Mouse (Mus musculus) testis, adult 2 months (tissue): ENCODE data around the gene Gm9844. TPM values are rescaled to one million over a fixed set of nuclear protein-coding genes. Genes with fewer than 3 reads are reported as not detected.

Experiments used
- H3K27ac ChIP-seq: fragments of 200-500 bp; 2 replicates; pipeline ENCODE4 v1.5.1; 2012; ENCODE audit warnings: low read depth, low read length; ENCODE audit not compliant: control insufficient read depth, insufficient read depth
- H3K27me3 ChIP-seq: fragments of 200-500 bp; 2 replicates; pipeline ENCODE4 v1.6.1; 2012; ENCODE audit warnings: mild to moderate bottlenecking, low read length, moderate library complexity; ENCODE audit not compliant: control insufficient read depth, insufficient read depth
- H3K36me3 ChIP-seq: fragments of 200-500 bp; 2 replicates; pipeline ENCODE4 v1.6.1; 2012; ENCODE audit warnings: mild to moderate bottlenecking, low read length; ENCODE audit not compliant: control insufficient read depth, insufficient read depth
- H3K4me1 ChIP-seq: fragments of 200-500 bp; 2 replicates; pipeline ENCODE4 v1.6.1; 2012; ENCODE audit warnings: low read length; ENCODE audit not compliant: control insufficient read depth, insufficient read depth
- H3K4me3 ChIP-seq: fragments of 200-500 bp; 2 replicates; pipeline ENCODE4 v1.5.1; 2012; ENCODE audit warnings: low read depth, mild to moderate bottlenecking, low read length, moderate library complexity, mixed read lengths; ENCODE audit not compliant: control insufficient read depth
- CTCF ChIP-seq: fragments of 200-500 bp; IDR thresholded peaks from 2 replicates; pipeline ENCODE4 v1.5.1; 2012; ENCODE audit warnings: low read depth, mild to moderate bottlenecking, inconsistent platforms, low read length, moderate library complexity; ENCODE audit not compliant: control insufficient read depth, insufficient read depth, insufficient replicate concordance
- POLR2A ChIP-seq: fragments of 200-500 bp; IDR thresholded peaks from 2 replicates; pipeline ENCODE4 v1.6.1; 2012; ENCODE audit warnings: low read depth, mild to moderate bottlenecking, inconsistent platforms, low read length, moderate library complexity; ENCODE audit not compliant: control insufficient read depth
- polyA plus RNA-seq: library from polyadenylated mRNA; depleted of rRNA; stranded (reverse); fragments of >200 nt; gene quantifications from 2 replicates; pipeline ENCODE4 v1.2.3, GENCODE M21; 2012

Gm9844 gene
- polyA plus RNA-seq, 1 experiment, result 13.8 TPM

DNA sequence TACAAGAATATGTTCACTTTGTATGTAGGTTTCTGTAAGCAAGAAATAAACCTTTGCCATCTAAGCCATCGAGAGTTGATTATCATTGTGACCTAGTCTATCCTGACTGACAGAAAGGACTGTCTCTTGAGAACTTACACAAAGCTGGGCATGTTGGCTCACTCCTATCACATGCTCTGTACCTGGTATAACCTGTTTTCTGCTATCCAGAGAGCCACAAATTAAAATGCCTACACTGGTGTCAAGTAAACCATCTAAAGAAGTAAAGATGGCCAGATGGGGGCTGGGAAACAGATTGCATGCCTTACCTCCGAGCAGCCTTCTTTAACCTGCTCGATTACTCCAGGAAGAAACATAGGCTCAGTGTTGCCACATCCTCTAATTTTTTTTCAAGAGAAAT, 15.6 kb downstream of the Gm9844 start:
- TF ChIP-seq POLR2A (no peak), CTCF (no peak)
- no peaks in the 10 kb centered on the region; the same call in 1 of the 2 replicates for H3K4me1 ChIP-seq
- H3K27ac ChIP-seq, result no peak overlapping the region
- H3K4me3 ChIP-seq, result no peak overlapping the region
- no peaks in the 10 kb centered on the region for H3K27me3 ChIP-seq
- no peaks in the 10 kb centered on the region for H3K36me3 ChIP-seq

DNA sequence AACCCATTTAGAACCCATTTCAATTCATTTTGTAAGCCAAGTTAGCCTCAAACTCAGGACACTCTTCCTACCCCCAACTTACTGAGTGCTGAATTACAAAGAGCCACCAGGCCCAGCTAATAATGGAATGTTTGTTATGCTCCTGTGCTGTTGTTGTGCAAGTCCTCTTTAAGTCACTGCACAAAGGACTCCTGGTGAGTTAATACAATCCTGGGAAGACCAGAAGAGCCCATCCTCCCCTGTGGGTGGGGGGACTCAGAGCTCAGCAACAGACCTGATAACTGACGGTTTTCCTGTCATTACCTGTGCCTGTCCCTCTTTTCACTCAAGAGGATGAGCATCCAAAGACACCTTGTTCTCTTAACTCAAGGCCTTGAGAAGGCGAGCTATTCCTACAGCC, 17.6 kb downstream of the Gm9844 start:
- Histone ChIP-seq H3K27me3 (no peaks in the 10 kb centered on the region), H3K4me3 (no peak overlapping the region), H3K4me1 (no peaks in the 10 kb centered on the region; the same call in 1 of the 2 replicates), H3K36me3 (no peaks in the 10 kb centered on the region), H3K27ac (no peak overlapping the region)
- TF ChIP-seq CTCF (no peak), POLR2A (no peak)

DNA sequence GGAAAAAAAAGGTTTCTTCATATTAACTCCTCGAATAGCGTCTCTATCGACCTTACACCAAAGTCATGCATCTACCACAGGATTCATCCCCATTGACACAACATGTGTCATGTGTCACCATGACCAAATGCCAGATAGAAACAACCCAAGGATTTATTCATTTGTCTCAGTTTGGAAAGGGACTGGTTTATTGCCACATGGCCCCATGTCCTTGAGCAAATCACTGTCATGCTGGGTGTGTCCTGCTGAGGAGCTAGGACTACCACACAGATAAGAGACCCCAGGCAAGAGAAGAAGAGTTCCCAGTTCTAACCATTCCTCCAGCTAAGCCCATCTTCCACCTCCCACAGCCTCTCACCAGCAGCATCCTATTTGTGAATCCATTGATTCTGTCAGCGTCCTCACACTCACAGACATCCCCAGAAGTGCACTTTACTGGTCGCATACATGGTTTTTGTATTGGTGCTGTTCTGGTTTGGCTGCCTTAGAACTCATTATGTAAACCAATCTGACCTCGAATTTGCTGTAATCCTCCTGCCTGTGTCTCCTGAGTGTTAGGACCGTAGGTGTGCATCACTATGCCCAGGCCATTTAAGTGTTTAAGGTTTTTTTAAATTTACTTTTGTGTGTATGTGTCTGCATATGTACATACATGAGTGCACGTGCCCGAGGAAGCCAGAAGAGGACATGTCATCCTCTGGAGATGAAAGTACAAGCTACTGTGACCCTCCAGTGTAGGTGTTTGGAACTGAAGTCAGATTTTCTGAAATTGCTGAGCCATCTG, 20.6 kb downstream of the Gm9844 start:
- Histone ChIP-seq H3K4me1 (peaks cover 9% of the 10 kb centered on the region), H3K27me3 (no peaks in the 10 kb centered on the region), H3K27ac (no peak overlapping the region), H3K4me3 (no peak overlapping the region; the same call in 1 of the 2 replicates), H3K36me3 (peaks cover 3% of the 10 kb centered on the region; the same call in 1 of the 2 replicates)
- no peak for TF ChIP-seq CTCF
- no peak for TF ChIP-seq POLR2A

DNA sequence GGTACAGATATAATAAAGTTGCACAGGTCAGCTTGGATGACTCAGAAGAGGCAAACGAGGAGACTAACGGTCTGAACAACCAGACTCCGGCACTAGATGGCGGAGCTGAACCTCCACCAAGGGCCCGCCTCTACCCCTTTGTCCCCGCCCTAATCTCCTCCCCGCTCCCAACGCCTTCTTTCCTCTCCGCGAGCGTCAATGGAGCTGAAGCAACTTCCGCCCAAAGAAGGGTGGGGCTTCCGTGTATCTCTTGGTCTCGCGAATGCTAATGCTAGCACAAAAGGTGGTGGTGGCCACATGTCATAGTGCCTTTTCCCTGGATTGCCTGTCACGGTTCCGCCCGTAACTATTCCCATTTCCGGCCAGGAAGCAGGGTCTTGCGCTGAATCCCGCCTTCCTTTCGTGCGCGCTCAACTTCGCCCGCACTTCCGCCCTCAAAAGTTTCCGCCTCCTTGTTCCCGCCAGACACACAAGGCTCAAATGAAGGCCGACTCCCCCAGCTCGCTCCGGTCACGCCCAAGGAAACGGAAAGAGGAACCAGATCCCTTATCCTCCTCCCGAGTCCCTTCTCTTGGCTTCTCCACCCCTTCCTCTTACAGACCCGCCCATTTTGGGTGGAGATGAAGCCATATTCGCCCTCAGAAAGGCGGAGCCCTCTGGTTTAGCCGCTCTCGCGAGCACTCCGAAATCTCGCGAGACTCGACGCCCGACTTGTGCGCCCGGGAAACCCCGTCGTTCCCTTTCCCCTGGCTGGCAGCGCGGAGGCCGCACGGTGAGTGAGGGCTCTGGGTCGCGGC, 22.1 kb downstream of the Gm9844 start, which contains the start of gene Rps19:
Rps19 (plus strand) TSS at position 476 of the 797 bp plus-strand sequence.
- H3K4me3 ChIP-seq, result peak within 1 kb of the TSS; percentile 90
- TF ChIP-seq POLR2A (peak; percentile 88), CTCF (no peak)
- peaks cover 9% of the 10 kb centered on the region for H3K4me1 ChIP-seq
- peak within 1 kb of the TSS; percentile 98 for H3K27ac ChIP-seq
- H3K27me3 ChIP-seq, result no peaks in the 10 kb centered on the region
- H3K36me3 ChIP-seq, result peaks cover 3% of the 10 kb centered on the region; the same call in 1 of the 2 replicates

DNA sequence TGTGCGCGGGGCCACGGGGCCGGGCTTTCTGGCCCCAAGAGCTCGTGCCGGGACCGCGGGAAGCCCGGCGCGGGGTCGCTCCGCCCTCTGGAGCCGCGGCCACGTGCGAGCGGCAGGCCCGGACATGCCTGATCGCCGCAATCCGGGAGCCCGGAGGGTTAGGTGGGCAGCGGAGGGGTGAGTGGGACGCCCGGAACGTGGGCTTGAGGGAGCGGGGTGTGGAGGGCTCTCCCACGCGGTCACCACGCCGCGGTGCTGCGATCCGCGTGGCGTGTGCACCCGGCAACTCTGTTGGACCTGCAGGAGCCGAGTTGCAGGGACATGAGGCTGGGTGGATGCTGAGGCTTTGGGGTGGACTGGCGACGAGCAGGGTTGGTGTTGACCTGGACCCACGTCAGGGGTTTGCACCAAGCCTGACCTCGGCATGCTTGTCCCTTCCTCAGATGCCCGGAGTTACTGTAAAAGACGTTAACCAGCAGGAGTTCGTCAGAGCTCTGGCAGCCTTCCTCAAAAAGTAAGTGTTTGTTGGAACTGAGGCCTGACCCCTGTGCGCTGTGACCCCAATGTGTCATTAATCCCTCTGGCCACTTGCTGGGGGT, 22.8 kb downstream of the Gm9844 start:
- H3K27me3 ChIP-seq, result no peaks in the 10 kb centered on the region
- H3K36me3 ChIP-seq, result peaks cover 3% of the 10 kb centered on the region; the same call in 1 of the 2 replicates
- H3K27ac ChIP-seq, result peak overlapping the region; percentile 98
- peaks cover 9% of the 10 kb centered on the region for H3K4me1 ChIP-seq
- no peak for TF ChIP-seq CTCF
- TF ChIP-seq POLR2A, result no peak; the same call in 1 of the 2 replicates
- peak overlapping the region; percentile 90 for H3K4me3 ChIP-seq

DNA sequence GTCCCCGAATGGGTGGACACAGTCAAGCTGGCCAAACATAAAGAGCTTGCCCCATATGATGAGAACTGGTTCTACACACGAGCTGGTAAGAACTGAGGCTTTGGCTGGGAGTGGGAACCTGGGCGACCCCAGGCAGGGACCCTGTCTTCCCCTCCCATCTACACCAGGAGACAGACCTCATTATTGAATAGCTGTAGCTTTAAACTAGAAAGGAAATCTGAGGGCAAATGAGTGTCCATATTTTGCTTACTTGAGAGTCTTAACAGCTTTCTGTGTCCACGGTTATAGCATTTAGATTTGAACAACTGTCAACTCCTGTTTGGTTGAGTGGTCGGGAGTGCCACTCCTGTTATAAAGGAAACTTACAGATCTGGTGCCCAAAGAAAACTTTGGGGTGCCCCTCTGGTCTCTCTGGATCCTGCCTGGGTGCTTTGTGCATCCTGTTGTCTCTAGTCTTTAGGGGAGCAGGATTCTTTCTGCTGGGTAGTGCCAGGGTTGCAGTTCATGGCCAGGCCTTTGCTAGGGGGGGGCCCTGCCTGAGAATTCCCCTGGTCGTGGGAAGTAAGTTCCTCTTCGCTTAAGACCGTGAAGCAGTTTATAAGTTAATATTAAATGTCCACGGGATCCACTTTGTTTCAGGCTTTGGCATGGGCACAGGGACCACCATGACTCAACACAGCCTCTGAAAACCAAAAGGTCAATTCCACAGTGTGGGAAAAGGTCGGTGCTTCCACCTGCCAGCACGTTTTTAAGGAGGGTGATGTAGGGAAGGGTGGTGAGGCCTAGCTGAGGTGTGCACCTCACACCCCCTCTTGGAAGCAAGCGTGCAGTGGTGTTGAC, 23.7 kb downstream of the Gm9844 start:
- H3K36me3 ChIP-seq, result peaks cover 3% of the 10 kb centered on the region; the same call in 1 of the 2 replicates
- H3K4me1 ChIP-seq, result peaks cover 9% of the 10 kb centered on the region
- H3K27ac ChIP-seq, result no peak overlapping the region
- H3K27me3 ChIP-seq, result no peaks in the 10 kb centered on the region
- TF ChIP-seq POLR2A, result peak; percentile 9; the same call in 1 of the 2 replicates
- no peak for TF ChIP-seq CTCF
- H3K4me3 ChIP-seq, result peak overlapping the region; percentile 90; the same call in 1 of the 2 replicates
